11 mouse cellular contexts compared by ENCODE assay signal in genomic region chr6:22205030-22205750, GRCm38 (mm10).
A peak's percentile ranks its signal among the peaks of the same experiment; 100 is the strongest.
DNase-seq lines count a peak whose midpoint lies in the region; ATAC-seq lines count a peak whose summit lies in the region.
"Had no signal": no experiment of that assay in that cellular context is flagged by ENCODE, and none has a peak within 500 bp of the region (broad histone marks: within the 10 kb centered on the region; RNA-seq: fewer than 3 reads in every experiment).

No protein-coding gene starts in this region.

- H3K4me2 ChIP-seq in heart, embryonic 14.5 days (ENCODE audit: low read length) = peak overlapping the region; percentile 29
- H3K4me2 ChIP-seq in midbrain, embryonic 14.5 days (ENCODE audit: low read length) = peak overlapping the region; percentile 24
- H3K4me2 ChIP-seq in hindbrain, embryonic 16.5 days (ENCODE audit: low read length) = peak overlapping the region; percentile 42
- 0 out of 2 replicates have a peak overlapping the region, but pooled peaks have one; percentile 24 for H3K4me2 ChIP-seq in stomach, embryonic 16.5 days (ENCODE audit: low read depth, low read length)

- no peak for ATAC-seq in heart, embryonic 14.5 days (ENCODE audit: insufficient number of reproducible peaks, insufficient read depth, low FRiP score, low read depth)
- ATAC-seq in midbrain, embryonic 14.5 days (ENCODE audit: low FRiP score, low TSS enrichment) = no peak
- ATAC-seq in hindbrain, embryonic 16.5 days = peak; percentile 40; the same call in 1 of the 2 replicates
- no peak for ATAC-seq in stomach, embryonic 16.5 days (ENCODE audit: insufficient read depth, low FRiP score)
- ATAC-seq: CD4-positive, CD25-positive, alpha-beta regulatory T cell, adult 4 months had no signal

- H3K9me3 ChIP-seq in heart, embryonic 14.5 days (ENCODE audit: control insufficient read depth, low read length) = no peaks in the 10 kb centered on the region
- no peaks in the 10 kb centered on the region for H3K9me3 ChIP-seq in midbrain, embryonic 14.5 days (ENCODE audit: control insufficient read depth, low read length)
- no peaks in the 10 kb centered on the region for H3K9me3 ChIP-seq in midbrain, embryonic 10.5 days (replicated peaks)
- H3K9me3 ChIP-seq in hindbrain, embryonic 16.5 days (ENCODE audit: control insufficient read depth, low read length) = no peaks in the 10 kb centered on the region
- no peaks in the 10 kb centered on the region for H3K9me3 ChIP-seq in stomach, embryonic 16.5 days (replicated peaks; ENCODE audit: control insufficient read depth, low read length)

- 71% methylated on average over 12 of the region's 12 CpGs for WGBS in heart, embryonic 14.5 days
- 65% methylated on average over 12 of the region's 12 CpGs for WGBS in midbrain, embryonic 14.5 days
- 81% methylated on average over 12 of the region's 12 CpGs for WGBS in midbrain, embryonic 10.5 days
- 65% methylated on average over 12 of the region's 12 CpGs for WGBS in hindbrain, embryonic 16.5 days
- 85% methylated on average over 12 of the region's 12 CpGs for WGBS in stomach, embryonic 16.5 days

- no peaks in the 10 kb centered on the region for H3K4me1 ChIP-seq in heart, embryonic 14.5 days (ENCODE audit: control insufficient read depth in 2 of 2, insufficient read depth in 2 of 2, low read length in 2 of 2)
- 0 out of 2 replicates have a peak, but pooled peaks cover 5% of the 10 kb centered on the region for H3K4me1 ChIP-seq in midbrain, embryonic 14.5 days (ENCODE audit: control insufficient read depth, insufficient read depth, low read length)
- H3K4me1 ChIP-seq in midbrain, embryonic 10.5 days = no peaks in the 10 kb centered on the region
- H3K4me1 ChIP-seq in hindbrain, embryonic 16.5 days (ENCODE audit: control insufficient read depth, insufficient read depth, low read depth, low read length) = peaks cover 6% of the 10 kb centered on the region
- H3K4me1 ChIP-seq in stomach, embryonic 16.5 days (ENCODE audit: control insufficient read depth, insufficient read depth, low read length) = 0 out of 2 replicates have a peak, but pooled peaks cover 5% of the 10 kb centered on the region

- no peak overlapping the region for H3K9ac ChIP-seq in heart, embryonic 14.5 days (ENCODE audit: low read length)
- peak overlapping the region; percentile 12; the same call in 1 of the 2 replicates for H3K9ac ChIP-seq in midbrain, embryonic 14.5 days (replicated peaks; ENCODE audit: low read length)
- no peak overlapping the region for H3K9ac ChIP-seq in hindbrain, embryonic 16.5 days (ENCODE audit: low read depth, low read length)
- H3K9ac ChIP-seq in stomach, embryonic 16.5 days (ENCODE audit: low read length) = no peak overlapping the region

- no peaks in the 10 kb centered on the region for H3K36me3 ChIP-seq in heart, embryonic 14.5 days (ENCODE audit: control insufficient read depth, insufficient read depth, low read length)
- H3K36me3 ChIP-seq in midbrain, embryonic 14.5 days (ENCODE audit: control insufficient read depth, insufficient read depth, low read length) = no peaks in the 10 kb centered on the region
- no peaks in the 10 kb centered on the region for H3K36me3 ChIP-seq in midbrain, embryonic 10.5 days
- H3K36me3 ChIP-seq in hindbrain, embryonic 16.5 days (ENCODE audit: control insufficient read depth, insufficient read depth, low read length) = no peaks in the 10 kb centered on the region
- no peaks in the 10 kb centered on the region for H3K36me3 ChIP-seq in stomach, embryonic 16.5 days (ENCODE audit: control insufficient read depth, insufficient read depth, low read length)

- no peaks in the 10 kb centered on the region for H3K27me3 ChIP-seq in heart, embryonic 14.5 days (ENCODE audit: control insufficient read depth, insufficient read depth, low read length)
- H3K27me3 ChIP-seq in midbrain, embryonic 14.5 days (ENCODE audit: control insufficient read depth, insufficient read depth, low read length) = no peaks in the 10 kb centered on the region
- no peaks in the 10 kb centered on the region for H3K27me3 ChIP-seq in midbrain, embryonic 10.5 days (ENCODE audit: low read depth, poor library complexity, severe bottlenecking)
- H3K27me3 ChIP-seq in hindbrain, embryonic 16.5 days (replicated peaks; ENCODE audit: control insufficient read depth, insufficient read depth, low read length) = no peaks in the 10 kb centered on the region
- H3K27me3 ChIP-seq in stomach, embryonic 16.5 days (ENCODE audit: control insufficient read depth, insufficient read depth, low read length) = no peaks in the 10 kb centered on the region

- 0 out of 4 replicates have a peak overlapping the region, but pooled peaks have one; percentile 11 to 12 for H3K27ac ChIP-seq in heart, embryonic 14.5 days (replicated peaks in 1 of 2; ENCODE audit: control insufficient read depth in 1 of 2, insufficient read depth in 1 of 2, low read depth in 2 of 2, low read length in 2 of 2)
- H3K27ac ChIP-seq in midbrain, embryonic 14.5 days (replicated peaks; ENCODE audit: low read depth, low read length) = no peak overlapping the region; the same call in 1 of the 2 replicates
- H3K27ac ChIP-seq in midbrain, embryonic 10.5 days (replicated peaks) = no peak overlapping the region
- peak overlapping the region; percentile 51; the same call in 1 of the 2 replicates for H3K27ac ChIP-seq in hindbrain, embryonic 16.5 days (ENCODE audit: low read depth, low read length)
- no peak overlapping the region for H3K27ac ChIP-seq in stomach, embryonic 16.5 days (ENCODE audit: low read length)

- H3K4me3 ChIP-seq in heart, embryonic 14.5 days (ENCODE audit: control insufficient read depth in 1 of 2, insufficient read depth in 1 of 2, low read depth in 1 of 2, low read length in 2 of 2) = no peak overlapping the region
- H3K4me3 ChIP-seq in midbrain, embryonic 14.5 days (replicated peaks; ENCODE audit: low read depth, low read length) = no peak overlapping the region
- H3K4me3 ChIP-seq in midbrain, embryonic 10.5 days = no peak overlapping the region
- no peak overlapping the region for H3K4me3 ChIP-seq in hindbrain, embryonic 16.5 days (ENCODE audit: low read length)
- H3K4me3 ChIP-seq in stomach, embryonic 16.5 days (replicated peaks; ENCODE audit: low read length) = no peak overlapping the region

- no peak for DNase-seq in heart, adult 18-20 months
- peak; percentile 16 for DNase-seq in midbrain, embryonic 14.5 days
- DNase-seq in midbrain, embryonic 10.5 days (ENCODE audit: low spot score) = no peak
- DNase-seq in spleen, postnatal 4 days (ENCODE audit: low spot score in 2 of 2) = no peak
- no peak for DNase-seq in gastrocnemius, postnatal 25 days
- DNase-seq: heart, postnatal 14 days; kidney, postnatal 25 days had no signal

Comparison
In these comparisons a context has a peak if more than half of its experiments do, and no peak if none do; other contexts are left out.
1. H3K27ac ChIP-seq: peak in heart, embryonic 14.5 days (2 of 2) and hindbrain, embryonic 16.5 days (single experiment); none in midbrain, embryonic 14.5 days (single experiment), midbrain, embryonic 10.5 days (single experiment) and stomach, embryonic 16.5 days (single experiment).
2. Peak in every context shown above with its lines, with median percentiles within 50 percentile points of each other: H3K4me2 ChIP-seq.